Mouse (Mus musculus): ENCODE measurements at regions not wholly inside any gene's neighbourhood (a gene's known extent, or its start where the extent isn't known, plus 50 kb on each side); places are given as distances from the start of the nearest gene placed in this dataset.

DNA sequence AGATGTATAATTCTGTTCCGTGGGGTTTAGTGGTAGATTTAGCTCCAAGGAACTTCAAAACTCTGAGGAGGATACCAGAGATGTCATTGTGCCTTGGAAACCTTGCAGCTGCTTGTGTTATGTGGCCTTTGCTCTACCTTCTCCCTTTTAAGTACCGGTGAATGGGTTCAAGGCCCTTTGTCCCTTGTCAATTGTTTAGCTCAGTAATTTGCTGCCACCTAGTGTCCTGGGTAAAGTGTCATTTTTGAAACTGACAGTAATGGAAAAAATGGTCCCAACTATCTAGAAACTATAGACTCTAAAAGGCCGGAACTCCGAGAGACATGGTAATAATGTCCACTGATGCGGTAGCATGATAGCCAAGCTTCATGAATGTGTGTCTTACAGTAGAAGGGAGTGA lies 90.8 kb upstream of the Phactr1 start:
- DNase-seq (ENCODE audit: low spot score in 2 of 2) = no peak

GRCm38 (mm10) chr13:42590415-42590814 lies 90.0 kb upstream of the Phactr1 start:
- DNase-seq (ENCODE audit: low spot score in 2 of 2) = no peak

DNA sequence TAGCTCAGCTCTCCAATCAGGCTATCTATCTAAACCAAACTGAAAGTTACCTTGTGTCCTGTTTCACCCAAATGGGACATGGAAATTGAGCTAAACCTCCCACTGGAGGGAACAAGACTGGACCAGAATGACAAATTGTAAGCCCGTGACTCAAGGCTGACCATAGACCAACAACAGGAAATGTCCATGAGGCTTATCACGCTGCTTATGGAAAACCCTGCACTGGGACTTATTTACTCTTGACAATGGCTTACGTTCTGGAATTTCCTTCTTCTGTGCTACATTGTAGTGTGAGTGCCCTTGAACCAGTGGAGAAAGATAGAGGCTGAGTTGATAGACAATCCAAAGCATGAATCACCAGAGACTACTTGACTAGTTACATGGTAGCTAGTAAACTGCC lies 87.5 kb upstream of the Phactr1 start:
- DNase-seq (ENCODE audit: low spot score in 2 of 2) = no peak

GRCm38 (mm10) chr13:42593488-42594170 lies 86.8 kb upstream of the Phactr1 start:
- peak in 1 of 2 experiments; percentile 50 for DNase-seq (ENCODE audit: low spot score in 2 of 2)

- no peak for DNase-seq (ENCODE audit: low spot score in 2 of 2)
Measured at GRCm38 (mm10) chr13:42595180-42595579, 85.2 kb upstream of the Phactr1 start.

- no peak for DNase-seq (ENCODE audit: low spot score in 2 of 2)
Measured at GRCm38 (mm10) chr13:42597781-42598180, 82.6 kb upstream of the Phactr1 start.

GRCm38 (mm10) chr13:42603308-42603707 lies 77.1 kb upstream of the Phactr1 start:
- DNase-seq (ENCODE audit: low spot score in 2 of 2) = no peak

GRCm38 (mm10) chr13:42607735-42608134 lies 72.7 kb upstream of the Phactr1 start:
- DNase-seq (ENCODE audit: low spot score in 2 of 2) = no peak

GRCm38 (mm10) chr13:42608963-42609362 lies 71.5 kb upstream of the Phactr1 start:
- DNase-seq (ENCODE audit: low spot score in 2 of 2) = no peak

GRCm38 (mm10) chr13:42613326-42613725 lies 67.1 kb upstream of the Phactr1 start:
- no peak for DNase-seq (ENCODE audit: low spot score in 2 of 2)

GRCm38 (mm10) chr13:42615826-42616225 lies 64.6 kb upstream of the Phactr1 start:
- no peak for DNase-seq (ENCODE audit: low spot score in 2 of 2)

DNA sequence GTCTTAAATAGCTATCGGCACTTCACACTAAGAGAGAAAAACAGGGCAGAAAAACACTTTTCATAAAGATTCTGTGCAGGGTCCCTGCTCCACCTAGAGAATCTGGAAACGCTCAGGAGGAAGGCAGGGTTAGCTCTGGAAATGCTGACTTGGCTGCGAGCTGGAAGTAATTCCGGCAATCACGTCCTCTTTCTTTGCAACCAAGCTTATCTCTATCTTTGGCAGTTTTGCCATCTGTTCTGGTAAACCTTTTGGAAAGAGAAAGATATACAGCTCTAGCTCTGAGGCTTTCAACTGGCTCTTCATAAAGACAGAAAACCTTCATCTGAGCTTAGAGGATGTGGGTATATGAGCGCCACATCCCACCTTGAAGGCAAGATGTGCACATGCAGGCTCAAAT lies 63.2 kb upstream of the Phactr1 start:
- peak; percentile 53 to 60 for DNase-seq (ENCODE audit: low spot score in 2 of 2)

GRCm38 (mm10) chr13:42617844-42618243 lies 62.6 kb upstream of the Phactr1 start:
- DNase-seq (ENCODE audit: low spot score in 2 of 2) = no peak

DNA sequence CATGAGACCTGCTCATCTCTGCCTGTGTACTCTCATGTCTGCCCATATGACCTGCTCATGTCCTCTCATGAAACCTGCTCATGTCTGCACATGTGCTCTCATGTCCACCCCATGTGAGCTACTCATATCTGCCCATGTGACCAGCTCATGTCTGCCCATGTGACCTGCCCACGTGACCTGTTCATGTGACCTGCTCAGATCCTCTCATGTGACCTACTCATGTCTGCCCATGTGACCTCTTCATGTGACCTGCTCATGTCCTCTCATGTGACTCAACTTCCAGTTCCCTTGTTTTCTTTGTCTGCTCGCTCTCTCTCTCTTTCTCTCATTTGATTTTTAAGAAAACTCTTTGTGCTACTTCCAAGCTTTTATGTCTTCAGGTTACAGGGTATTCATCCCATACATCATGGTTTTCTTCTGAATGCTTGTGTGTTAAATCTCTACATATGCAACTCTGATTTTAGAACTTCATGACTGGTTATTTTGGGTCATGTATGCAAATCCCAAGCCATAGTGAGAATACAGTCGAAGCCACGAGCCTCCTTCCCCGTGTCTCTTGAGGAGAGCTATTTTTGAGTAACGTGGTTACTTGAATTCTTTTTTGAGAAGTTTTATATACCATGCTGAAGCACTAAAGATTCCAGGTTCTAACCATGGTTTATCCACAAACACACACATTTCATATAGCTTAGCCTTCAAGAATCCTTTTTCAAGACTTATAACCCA lies 60.7 kb upstream of the Phactr1 start:
- DNase-seq (ENCODE audit: low spot score in 2 of 2) = peak in 1 of 2 experiments; percentile 48

DNA sequence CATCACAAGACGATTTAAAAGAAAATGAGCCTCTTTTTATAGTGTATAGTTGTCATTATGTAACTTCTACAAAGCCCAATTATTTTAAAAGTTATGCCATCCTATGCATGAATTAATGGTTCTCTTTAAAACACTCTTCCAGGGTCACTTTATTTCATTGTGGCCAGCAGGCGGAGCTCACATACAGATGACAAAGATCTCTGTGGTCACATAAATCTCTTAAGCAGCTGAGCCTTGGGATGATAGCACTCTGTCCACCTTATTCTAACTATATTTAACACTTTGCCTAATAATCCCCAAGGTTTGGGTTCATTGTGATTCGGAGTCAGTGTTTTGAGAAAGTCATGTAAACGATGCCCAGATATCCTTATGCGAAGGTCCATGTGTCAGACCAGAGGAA lies 56.9 kb upstream of the Phactr1 start:
- peak; percentile 74 to 75 for DNase-seq (ENCODE audit: low spot score in 2 of 2)

Measured in right cerebral cortex, postnatal 10 days (tissue).